Mouse (Mus musculus): ENCODE measurements around the gene T2.

T2 gene

GRCm38 (mm10) chr17:8348941-8349340 is 6.9 kb upstream of the T2 start:
- no peak for TF ChIP-seq GATA4 (IDR thresholded peaks at IDR 0.05; ENCODE audit: insufficient replicate concordance, low read length)

DNA sequence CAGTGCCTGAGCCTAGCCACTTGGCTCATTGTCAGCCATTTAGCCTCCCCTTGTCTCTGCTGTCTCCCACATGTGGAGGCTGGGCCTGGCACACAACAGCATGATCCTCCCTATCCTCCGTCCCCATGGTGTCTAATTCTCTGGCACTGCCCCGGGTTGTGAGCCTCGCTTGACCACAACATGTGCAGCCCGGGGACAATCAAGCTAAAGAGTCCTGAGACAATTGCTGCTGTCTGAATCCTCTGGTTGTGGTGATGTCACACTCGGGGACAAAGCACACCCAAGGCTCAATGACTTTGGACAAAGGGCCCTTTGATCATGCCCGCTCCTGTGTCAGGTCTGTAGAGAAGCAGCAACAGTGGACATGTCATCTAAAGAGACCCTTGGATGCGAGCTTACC is 4.7 kb upstream of the T2 start:
- TF ChIP-seq GATA4 (IDR thresholded peaks at IDR 0.05; ENCODE audit: insufficient replicate concordance, low read length) = no peak

DNA sequence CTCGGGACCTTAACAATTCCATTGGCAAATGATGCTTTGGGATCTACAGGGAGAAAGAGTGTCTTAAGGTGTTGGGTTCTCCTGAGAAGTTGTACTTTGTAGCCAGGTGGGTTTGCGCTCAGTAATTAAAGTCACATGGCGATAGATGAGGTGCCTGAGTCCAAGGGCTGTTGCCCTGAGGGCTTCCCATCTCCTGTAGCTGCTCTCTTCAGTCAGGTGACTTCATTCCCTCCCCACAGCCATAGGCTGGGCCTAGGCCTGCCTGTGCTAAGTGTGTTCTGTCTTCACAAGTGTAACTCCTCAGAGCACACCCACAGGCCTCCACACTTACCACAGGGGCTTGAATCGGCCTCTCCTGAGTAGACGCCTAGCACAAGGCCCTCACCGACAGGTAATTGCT is 1.7 kb downstream of the T2 start:
- no peak for TF ChIP-seq GATA4 (IDR thresholded peaks at IDR 0.05; ENCODE audit: insufficient replicate concordance, low read length)

DNA sequence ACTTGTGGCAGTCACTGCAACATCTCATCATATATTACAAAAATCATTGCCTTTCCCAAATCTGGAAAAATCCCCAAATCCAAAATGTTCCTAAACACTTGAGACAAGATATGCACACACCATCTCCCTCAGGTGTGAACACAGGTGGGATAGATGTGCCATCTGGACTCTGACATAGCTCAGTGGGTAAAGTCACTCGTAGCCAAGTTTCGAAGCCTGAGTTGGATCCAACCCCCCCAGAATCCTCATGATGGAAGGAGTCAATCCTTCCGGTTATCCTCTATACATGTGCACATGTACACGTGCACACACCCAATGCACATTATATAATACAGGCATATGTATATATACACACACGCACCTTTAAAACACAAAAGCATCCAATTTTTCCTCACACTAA is 5.1 kb downstream of the T2 start:
- no peak for TF ChIP-seq GATA4 (IDR thresholded peaks at IDR 0.05; ENCODE audit: insufficient replicate concordance, low read length)

- TF ChIP-seq GATA4 (IDR thresholded peaks at IDR 0.05; ENCODE audit: insufficient replicate concordance, low read length) = no peak
These were observed 5.7 kb downstream of the T2 start for GRCm38 (mm10) chr17:8361281-8362103.

DNA sequence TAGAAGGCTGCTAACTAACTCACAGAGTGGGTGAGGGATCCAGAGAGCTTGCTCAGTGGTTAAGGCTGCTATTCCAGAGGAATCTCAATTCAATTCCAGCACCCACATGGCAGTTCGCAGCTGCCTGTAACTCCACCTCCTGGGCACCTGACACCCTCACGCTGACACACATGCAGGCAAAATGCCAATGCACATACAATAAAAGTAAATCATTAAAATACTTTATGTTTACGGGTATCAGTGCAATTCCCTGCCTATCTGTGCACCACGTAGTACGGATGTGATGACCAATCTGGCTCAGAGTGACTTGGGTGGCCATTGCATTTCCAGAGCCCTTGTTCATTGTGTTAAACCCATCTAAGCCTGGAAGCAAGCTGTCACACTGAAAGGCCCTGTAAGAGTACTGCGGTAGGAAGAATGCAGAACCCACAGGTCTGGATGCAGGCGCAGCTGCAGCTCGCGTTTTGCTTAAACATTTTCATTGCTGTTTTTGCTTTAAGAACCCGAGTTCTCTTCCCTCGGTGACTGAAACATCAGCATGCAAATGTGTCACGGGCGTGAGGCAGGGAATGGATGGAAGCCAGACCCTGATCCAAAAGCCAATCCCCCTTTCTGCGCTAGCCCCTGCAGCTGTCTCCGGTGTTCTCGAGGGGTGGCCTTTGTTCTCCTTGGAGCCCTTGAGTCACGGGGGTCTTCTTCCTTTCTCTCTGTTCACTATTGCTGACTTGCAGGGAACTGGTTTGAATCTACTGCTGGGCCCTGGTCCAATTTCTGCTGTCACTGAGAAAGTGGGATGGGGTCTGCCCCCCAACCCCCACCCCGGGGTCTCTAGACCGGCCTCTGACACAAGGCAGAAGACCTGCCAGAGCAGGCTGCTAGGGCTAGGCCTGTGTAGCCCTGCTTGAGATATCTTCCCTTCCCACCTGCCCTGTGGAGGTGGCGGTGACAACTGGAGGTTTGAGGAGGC is 12.0 kb downstream of the T2 start:
- TF ChIP-seq GATA4 (IDR thresholded peaks at IDR 0.05; ENCODE audit: insufficient replicate concordance, low read length) = no peak

DNA sequence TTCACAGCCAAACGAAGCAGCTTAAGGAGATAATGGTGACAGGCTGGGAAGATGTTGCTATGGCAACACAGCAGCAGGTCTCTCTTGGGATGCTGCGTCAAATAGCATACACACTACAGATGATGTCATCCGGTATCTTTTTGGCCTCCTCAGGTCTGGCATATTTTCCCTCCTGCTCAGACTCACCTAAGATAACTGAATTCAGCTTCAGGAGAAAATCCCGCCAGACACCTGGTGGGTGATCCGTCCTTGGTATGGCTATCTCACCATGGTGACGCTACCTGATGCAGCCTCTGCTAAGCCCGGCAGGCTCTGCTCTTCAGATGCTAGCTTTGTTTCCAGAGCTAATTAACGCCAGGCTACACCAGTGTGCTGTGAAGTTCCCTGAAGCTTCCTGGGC is 12.8 kb downstream of the T2 start:
- TF ChIP-seq GATA4 (IDR thresholded peaks at IDR 0.05; ENCODE audit: insufficient replicate concordance, low read length) = no peak

GRCm38 (mm10) chr17:8369171-8369570 is 13.4 kb downstream of the T2 start:
- no peak for TF ChIP-seq GATA4 (IDR thresholded peaks at IDR 0.05; ENCODE audit: insufficient replicate concordance, low read length)

GRCm38 (mm10) chr17:8370634-8371229 is 14.9 kb downstream of the T2 start:
- no peak for TF ChIP-seq GATA4 (IDR thresholded peaks at IDR 0.05; ENCODE audit: insufficient replicate concordance, low read length)

GRCm38 (mm10) chr17:8371834-8372233 is 16.0 kb downstream of the T2 start:
- TF ChIP-seq GATA4 (IDR thresholded peaks at IDR 0.05; ENCODE audit: insufficient replicate concordance, low read length) = no peak

DNA sequence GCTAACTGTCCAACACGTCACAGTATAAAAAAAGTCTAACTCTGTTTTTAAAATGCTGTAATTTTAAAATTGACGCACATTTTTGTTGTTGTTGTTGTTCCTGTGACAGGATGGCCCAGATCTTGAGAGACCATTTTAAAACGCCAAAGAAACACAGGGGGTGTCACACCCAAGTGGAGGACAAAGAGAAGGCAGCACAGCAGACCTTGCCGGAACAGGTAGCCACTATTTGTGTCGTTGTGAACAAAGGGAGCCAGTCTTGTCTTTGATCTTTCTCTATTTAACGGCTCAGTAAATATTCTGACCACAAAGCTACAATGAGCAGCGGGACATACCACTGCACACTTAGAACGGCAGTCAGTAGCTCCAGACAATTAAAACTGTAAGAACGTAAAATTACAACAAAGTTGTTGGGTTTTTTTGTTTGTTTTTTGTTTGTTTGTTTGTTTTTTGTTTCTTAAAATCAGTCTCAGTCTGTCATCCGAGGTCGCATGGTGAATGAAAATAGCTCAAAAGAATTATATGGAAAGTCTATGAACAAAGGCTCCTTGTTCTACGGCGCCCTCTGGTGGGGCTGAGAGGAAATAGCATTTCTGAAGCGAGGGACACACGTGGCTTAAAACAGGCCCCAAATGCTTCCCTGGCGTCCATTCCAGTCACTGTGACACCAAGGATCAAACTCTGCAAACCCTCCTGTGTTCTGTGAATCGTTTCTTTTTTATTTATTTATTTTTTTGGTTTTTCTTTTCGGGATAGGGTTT is 16.7 kb downstream of the T2 start:
- no peak for TF ChIP-seq GATA4 (IDR thresholded peaks at IDR 0.05; ENCODE audit: insufficient replicate concordance, low read length)

DNA sequence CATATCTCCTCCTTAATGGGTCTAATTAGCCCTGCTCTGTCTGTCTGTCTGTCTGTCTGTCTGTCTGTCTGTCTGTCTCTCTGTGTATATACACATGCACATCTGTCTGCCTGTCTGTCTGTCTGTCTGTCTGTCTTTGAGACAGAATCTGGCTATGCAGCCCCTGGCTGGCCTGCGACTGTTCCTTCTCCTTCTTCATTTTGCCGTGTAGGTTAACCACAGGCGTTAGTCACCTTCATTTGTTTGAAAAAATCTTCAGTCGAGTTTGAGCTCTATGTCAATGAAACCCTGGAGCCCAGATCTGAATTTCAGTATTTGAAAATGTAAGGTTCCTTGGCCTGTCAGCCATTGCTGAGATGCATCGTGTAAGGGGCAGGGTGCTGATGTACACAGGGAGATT is 21.5 kb downstream of the T2 start:
- TF ChIP-seq GATA4 (IDR thresholded peaks at IDR 0.05; ENCODE audit: insufficient replicate concordance, low read length) = no peak

DNA sequence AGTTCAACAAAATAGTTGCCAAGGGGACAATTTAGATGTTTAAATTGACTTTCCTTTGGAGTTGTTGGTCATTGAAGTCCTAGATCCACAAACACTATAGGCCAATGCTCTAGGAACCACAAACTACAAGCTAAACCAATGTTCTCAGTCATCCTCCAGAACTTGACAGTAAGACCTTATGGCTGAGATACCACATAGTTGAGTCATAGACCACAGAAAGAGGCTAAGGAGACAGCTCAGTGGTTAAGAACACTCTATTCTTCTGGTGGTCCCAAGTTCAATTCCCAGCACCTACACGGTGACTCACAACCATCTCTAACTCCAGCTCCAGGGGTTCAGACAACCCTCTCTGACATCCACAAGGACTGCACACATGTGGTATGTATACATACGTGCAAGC is 29.6 kb downstream of the T2 start:
- no peak for TF ChIP-seq GATA4 (IDR thresholded peaks at IDR 0.05; ENCODE audit: insufficient replicate concordance, low read length)

DNA sequence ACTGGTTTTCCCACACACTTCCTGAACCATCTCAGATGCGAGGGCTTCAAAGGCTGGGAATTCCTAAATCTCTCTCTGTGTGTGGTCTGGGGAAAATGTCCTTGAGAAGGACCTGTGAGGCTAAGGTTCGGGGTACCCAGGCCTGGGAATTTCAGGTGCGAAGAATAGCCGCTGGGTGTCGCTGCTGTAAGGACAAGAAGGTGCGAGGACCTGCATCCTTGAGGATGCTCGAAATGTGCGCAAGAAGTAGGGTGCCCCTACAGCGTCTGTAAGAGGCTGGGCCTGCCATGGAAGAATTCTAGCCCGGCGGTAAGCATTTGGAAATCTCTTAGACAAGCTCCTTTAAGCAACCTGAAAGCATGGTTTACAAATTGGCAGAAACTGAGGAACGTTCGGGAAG is 32.7 kb downstream of the T2 start:
- TF ChIP-seq GATA4 (IDR thresholded peaks at IDR 0.05; ENCODE audit: insufficient replicate concordance, low read length) = no peak
